Mouse (Mus musculus): Measurements from ENCODE around the gene Smc6.
A peak's percentile ranks its signal among the peaks of the same experiment; 100 is the strongest.

Smc6 gene

DNA sequence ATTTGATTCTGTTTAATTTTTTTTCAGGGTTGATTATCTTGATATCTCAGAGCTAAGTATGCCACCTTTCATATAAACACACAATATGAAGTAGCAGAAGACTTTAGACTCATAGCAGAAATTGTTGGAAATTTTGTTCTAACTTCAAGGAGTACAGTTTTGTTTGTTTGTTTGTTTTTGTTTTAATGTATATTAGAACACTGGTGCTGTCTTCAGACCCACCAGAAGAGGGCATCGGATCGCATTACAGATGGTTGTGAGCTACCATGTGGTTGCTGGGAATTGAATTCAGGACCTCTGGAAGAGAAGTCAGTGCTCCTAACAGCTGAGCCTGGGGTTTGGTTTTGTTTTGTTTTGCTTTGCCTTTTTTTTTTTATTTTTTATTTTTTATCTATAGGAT lies 20.7 kb downstream of the Smc6 start:
- no peak for DNase-seq (ENCODE audit: low spot score)

DNA sequence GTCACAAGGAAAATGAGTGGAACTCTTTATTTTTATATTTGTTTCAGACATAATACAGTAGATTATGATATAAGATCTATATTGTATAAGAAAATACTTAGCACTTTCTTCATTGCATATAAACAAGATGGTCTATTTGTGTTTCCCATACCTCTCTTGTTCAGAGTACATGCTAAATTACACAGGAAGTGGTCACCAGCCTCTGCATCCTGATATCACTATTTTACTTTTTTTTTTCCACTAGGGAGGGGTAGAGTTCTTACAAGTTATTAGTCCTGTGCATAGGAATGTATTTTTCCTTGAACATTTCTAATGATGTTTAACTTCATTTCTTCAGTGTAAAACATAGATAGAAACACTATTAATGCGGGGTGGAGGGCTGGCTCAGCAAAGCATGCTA lies 35.2 kb downstream of the Smc6 start:
- DNase-seq (ENCODE audit: low spot score), result no peak

DNA sequence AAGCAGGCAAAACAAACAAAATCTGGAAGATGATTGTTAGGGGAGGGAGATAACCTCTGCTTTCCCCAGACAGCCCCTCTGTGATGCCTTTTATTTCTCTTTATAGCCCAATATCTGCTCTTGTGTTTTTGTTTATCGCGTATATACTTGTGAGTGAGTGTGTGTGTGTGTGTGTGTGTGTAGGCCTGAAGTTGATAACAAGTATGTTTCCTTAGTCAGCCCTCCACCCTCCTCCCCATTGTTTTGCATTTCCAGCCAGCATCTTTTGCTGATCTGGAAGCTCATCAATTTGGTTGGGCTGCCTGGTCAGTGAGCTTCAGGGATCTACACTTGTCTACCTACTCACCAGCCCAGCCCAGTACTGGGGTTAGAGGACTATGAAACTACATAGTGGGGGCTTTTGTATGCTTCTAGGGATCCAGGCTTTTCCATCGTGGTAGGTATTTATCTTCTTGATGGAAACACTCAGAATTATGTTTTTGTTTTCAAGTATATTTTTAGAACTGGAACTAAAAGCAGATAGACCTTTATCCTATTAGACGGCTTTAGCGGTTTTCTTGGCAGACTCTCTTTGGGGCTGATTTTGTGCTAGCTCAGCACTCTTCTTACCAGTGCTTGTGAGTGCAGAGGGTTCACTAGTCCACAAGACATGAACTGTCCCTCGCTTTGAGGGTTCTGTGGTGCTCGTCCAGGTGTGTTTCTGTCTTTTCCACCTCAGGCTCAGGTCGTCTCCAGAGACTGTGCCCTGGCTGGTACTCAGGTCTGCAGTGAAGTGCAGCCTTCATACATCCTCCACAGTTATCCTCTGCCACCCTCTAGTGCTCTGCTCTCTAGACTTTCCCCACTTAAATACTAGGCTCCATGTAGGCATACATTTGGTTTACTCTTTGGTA lies 41.3 kb downstream of the Smc6 start:
- DNase-seq (ENCODE audit: low spot score), result no peak

DNA sequence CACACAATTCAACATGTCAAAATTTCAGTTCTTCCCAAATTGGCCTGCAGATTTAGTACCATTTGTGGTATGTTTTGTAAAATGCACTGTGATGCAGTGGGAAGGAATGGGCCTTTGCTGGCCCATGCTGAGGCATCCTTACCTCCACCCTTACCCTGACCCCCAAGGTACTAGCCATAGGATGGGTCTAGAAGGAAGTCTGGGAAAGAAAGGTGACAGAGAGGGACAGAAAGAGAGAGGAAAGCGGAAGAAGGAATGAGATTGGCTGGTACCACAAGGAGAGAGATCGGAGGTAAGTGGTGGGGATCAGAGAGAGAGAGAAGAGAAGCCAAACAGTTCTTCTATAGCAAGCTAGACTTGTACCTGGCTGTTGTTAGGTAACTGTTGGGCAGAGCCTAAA lies 45.4 kb downstream of the Smc6 start:
- no peak for DNase-seq (ENCODE audit: low spot score)

DNA sequence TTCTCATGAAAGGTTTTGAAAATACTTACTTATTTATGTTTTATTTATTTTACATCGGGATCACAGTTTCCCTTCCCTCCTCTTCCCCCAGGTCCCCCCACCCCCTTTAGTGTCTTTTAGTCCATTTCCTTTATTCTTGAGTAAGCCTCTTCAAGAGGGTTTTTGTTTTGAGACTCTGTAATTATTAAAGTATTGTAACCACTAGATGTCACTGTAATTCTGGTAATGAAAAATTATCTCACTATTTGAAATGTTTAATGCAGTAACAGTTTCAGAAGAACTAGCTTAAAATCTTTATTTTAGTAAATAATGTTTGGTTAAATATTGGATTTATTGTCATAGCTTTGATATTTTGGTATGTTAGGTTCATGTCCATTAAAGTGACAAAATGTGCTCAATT lies 48.2 kb downstream of the Smc6 start:
- no peak for DNase-seq (ENCODE audit: low spot score)

DNA sequence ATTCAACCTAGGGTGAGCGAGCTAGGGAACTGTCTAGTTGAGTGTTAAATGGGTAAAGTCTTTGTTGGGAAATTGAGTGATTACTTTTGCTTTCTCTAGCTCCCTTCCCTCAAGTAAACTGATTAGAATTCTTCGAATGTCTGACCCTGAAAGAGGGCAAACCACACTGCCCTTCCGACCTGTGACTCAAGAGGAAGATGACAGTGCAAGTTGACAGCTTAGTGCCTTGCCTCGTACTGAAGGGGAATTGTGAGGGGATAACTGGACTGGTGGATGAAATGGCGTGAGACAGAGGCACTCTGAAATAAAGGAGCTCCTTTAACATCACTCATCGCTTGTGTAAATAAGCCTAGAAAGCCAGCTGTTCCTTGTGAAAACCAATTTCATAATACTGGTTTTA lies 52.0 kb downstream of the Smc6 start:
- DNase-seq (ENCODE audit: low spot score), result no peak

DNA sequence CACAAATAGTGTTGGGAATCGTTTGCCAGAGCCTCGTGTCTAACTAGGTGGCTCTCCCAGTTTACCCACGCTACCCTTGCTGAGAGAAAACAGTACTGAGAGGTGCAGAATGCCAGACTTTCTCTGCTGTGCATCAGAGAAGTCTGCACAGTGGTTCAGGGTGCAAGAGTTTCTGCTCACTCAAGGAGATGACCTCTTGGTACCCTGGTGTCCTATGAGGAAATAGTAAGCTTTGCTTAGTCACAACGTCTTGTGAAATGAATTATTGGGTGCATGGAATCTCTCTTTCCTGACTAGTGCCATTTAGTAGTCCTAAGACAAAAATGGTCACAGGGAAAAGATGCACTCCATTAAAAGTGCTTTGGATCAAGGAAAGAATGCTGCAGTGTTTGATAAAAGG lies 58.8 kb downstream of the Smc6 start:
- DNase-seq (ENCODE audit: low spot score), result no peak

DNA sequence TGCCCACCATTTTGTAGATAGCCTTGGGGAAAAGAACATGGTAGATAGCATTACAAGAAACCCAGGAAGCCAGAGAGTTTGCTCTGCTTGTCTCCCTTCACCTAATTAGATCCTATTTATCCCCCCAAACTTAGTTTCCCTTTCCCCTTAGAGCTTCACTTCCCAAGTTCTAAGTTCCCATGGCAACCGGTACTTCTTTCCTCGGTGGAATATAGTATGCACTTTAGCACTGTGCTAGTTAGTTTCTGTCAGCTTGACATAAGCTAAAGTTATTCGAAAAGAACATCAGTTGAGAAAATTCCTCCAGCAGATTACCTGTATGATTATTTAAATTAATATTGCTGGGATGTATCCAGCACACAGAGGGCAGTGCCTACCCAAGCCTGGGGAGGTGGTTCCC lies 60.8 kb downstream of the Smc6 start:
- DNase-seq (ENCODE audit: low spot score), result no peak

DNA sequence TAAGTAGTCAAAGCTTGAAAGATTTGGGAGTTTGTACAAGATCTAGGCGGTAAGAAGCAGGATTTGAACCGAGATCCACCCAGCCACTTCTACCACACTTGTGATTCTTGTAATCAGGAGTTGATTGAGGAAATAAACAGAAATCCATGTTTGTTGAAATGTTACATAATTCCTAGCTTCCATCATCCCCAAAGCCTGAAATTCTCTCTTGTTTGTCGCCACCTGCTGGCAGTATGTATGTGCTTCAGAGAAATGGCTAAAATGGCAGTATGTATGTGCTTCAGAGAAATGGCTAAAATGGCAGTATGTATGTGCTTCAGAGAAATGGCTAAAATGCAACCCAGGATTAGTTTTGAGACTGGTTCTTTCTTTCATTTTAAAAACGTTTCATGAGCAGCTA lies 71.2 kb downstream of the Smc6 start:
- DNase-seq (ENCODE audit: low spot score), result no peak

DNA sequence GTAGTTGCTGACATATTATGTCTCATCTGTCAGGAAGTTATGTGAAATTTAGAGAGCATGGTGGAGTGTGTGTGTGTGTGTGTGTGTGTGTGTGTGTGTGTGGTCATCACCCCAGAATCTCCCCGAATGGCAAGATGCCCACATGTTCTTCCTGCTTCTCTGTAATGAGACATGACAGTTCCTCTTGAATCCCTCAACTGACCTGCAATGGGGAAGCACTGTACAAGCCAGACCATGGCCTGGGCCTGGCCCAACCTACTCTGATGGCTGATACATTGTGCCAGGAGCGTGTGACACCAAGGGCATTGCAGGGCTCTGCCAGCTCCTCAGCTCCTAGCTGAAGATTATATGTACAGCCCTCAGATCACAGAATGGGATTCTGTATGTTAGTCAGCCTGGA lies 72.6 kb downstream of the Smc6 start:
- no peak for DNase-seq (ENCODE audit: low spot score)

DNA sequence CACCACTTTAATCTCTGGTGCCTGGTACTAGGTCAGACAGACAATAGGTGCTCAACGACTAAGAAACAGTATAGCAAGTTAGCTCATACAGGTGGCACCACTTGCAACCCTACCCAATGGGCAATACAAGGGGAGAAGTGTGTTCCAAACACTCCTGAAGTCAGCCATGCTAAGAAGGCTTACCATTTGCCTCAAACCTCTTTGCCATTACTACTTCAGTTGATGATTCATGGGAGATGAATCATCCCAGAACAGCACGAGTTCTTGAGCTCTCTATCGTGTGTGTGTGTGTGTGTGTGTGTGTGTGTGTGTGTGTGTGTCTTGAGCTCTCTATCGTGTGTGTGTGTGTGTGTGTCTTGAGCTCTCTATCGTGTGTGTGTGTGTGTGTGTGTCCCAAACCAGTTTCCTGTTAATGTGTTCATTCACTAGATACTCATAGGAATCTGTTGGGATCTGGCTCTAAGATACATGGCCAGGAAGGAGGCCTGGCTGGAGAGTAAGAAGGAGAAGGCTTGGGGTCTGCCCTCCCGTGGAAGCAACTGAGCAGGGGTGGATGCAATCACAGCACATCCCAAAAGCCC lies 76.4 kb downstream of the Smc6 start:
- DNase-seq (ENCODE audit: low spot score), result no peak

DNA sequence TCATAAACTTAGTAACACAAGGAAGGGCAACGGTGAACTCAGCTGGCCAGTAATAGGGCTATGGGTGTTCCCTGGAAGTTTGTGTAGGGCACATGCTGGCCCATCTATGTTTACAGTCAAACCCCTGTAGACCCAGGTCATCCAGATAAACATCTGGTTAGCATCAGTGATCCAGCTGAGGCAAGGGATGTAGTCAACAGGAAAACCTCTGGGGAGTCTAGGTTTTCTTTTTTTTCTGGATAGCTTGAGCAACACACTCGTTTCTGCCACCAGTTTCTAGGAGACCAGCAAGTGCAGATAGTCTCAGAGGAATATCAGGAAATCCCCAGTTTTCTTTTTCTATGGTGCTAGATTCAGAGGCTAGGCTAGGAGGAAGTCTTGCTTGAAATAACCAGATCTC lies 80.3 kb downstream of the Smc6 start:
- no peak for DNase-seq (ENCODE audit: low spot score)

DNA sequence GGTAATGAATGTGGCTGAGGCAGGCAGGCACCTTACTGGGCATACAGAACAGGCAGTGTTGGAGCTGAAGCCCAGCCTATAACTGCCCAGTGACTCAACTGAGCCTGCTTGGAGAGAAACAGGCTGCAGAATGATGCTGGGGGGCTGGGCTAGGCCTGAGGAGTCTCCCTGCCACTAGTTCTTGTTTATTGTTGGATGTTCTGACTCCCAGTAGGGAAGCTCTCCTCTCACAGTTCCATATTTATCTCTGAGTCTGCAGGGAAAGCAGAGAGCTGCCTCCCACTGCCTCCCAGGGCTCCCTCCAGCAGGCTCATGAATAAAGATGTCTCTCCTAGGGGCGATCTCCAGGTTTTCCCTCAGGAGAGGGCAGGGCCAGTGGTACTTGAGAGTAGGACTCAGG lies 82.7 kb downstream of the Smc6 start:
- DNase-seq (ENCODE audit: low spot score), result no peak

DNA sequence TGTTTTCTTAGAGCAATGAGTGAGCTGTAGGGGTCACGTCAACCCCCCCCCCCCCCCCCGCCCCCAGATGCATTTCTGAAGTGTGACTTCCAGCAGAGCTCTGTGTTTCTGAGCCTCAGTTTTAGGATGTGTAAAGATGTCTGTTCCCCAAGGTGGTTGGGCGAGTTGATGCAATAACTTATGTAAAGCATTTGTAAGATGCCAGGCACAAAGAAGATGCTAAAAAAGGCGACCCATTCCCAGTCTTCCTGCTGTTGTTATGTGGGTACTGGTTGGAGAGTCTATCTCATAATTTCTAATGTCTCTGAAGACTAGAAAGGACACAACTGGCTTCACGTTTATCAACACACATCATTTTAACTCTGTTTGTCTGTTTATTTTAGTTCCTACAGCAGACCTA lies 84.2 kb downstream of the Smc6 start:
- DNase-seq (ENCODE audit: low spot score), result no peak

DNA sequence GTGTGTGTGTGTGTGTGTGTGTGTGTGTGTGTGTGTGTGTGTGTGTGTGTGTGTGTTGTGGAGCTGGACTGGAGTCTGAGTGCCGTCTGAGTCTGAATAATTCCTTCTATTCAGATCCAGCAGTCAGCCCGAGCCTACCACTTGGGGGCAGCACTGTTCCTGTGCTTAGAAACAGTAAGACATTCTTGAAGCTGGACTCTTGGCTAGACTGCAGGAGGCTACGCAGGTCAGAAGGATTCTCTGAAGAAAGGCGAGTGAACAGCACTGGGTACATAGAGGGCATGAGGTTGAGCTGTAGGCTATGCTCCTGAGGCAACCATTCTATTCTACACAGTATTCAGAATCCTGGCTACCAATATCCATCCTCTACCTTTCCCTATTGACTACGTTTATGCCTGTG lies 85.2 kb downstream of the Smc6 start:
- peak; percentile 46 for DNase-seq (ENCODE audit: low spot score)

DNA sequence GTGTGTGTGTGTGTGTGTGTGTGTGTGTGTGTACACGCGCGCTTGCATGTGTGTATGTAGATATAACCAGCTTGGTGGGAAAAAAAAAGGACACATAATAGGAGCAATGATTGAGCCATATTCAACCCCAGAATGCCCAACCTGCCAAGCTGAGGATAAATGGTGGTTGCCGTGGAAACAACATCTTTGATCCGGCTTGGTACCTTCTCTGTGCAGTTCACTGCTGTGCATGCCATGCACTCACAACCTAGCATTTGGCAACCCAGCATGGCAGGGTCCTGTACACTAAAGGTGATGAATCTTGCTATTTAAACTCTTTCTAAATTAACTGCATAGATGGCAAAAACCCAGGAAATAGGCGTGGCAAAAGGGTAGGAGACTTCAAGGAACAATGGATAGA lies 96.7 kb downstream of the Smc6 start:
- no peak for DNase-seq (ENCODE audit: low spot score)

DNA sequence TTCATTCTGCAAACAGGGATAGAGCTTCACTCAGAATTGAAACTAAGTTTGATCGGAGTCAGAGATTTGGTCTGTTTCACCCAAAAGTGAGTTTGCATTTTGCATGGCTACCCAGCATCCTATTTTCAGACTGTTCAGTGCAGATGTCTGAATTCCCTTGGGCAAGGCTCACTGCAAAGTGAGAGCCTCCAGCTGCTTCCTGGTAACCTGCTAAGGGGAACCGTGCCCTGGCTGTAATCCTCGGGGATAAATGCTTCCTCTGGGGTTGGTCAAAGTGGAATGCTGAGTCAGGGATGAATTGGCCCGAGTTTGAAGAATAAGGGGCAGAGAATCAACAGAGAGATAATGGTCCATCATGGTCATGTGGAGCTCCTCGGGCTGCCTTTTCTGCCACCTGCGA lies 99.2 kb downstream of the Smc6 start:
- no peak for DNase-seq (ENCODE audit: low spot score)

DNA sequence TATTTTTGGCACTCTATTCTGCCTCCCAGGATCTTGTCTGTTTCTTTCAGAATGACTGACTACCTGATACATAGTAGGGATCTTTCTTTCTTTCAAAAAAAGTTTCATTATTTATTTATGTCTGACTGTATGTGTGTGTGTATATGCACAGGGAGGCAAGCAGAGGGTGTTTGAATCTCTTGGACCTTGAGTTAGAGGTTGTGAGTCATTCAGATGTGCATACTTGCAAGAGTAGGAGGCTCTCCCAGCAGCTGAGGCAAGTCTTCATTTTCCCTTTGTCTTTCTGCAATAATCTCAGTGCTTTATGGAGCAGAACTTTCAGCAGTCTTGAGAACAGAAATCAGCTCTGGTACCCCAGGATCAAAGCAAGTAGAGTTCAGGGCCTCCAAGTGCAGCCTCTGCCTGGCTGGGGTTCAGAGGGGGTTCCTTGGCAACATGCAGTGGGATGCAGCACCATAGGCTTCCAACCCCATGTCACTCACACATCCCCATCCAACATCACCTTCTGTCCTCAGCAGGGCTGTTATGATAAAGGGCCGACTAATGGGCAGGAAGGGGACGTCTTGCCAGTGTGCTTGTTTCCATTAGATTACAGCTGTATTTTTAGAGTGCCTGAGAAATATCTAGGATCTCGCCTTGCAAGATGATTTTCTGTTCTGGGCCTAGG lies 101.5 kb downstream of the Smc6 start:
- no peak for DNase-seq (ENCODE audit: low spot score)
